Mouse (Mus musculus): ENCODE results near the gene Nisch. TPM values are rescaled to one million over a fixed set of nuclear protein-coding genes. Genes with fewer than 3 reads are reported as not detected.
A peak's percentile ranks its signal among the peaks of the same experiment; 100 is the strongest.

Gene Nisch
- total and polyA plus RNA-seq, 2 experiments from 2014 or later = 243 to 419 TPM

- Histone ChIP-seq H3K27me3 (ENCODE audit: insufficient read depth, low read length) (no peaks in the 10 kb centered on the region), H3K4me1 (ENCODE audit: insufficient read depth, low read length) (peaks cover 33% of the 10 kb centered on the region), H3K4me2 (ENCODE audit: low read depth, low read length) (no peak overlapping the region), H3K9ac (replicated peaks; ENCODE audit: low read length) (no peak overlapping the region), H3K36me3 (ENCODE audit: insufficient read depth, low read length) (peaks cover 6% of the 10 kb centered on the region; the same call in 1 of the 2 replicates), H3K9me3 (ENCODE audit: low read length) (no peaks in the 10 kb centered on the region), H3K4me3 (ENCODE audit: low read length) (no peak overlapping the region), H3K27ac (peak overlapping the region; percentile 29; the same call in 1 of the 2 replicates)
- TF ChIP-seq CTCF (IDR thresholded peaks at IDR 0.05; ENCODE audit: low read depth) = no peak
- WGBS = 53% methylated on average over 25 of the region's 25 CpGs
- peak; percentile 79 for DNase-seq (ENCODE audit: low spot score)
- ATAC-seq = 0 out of 2 replicates have a peak, but pooled peaks have one; percentile 5
Observed at GRCm38 (mm10) chr14:31134015-31135000, 82.4 kb downstream of the Nisch start.

- H3K4me1 ChIP-seq (ENCODE audit: insufficient read depth, low read length) = peaks cover 35% of the 10 kb centered on the region
- no peaks in the 10 kb centered on the region for H3K27me3 ChIP-seq (ENCODE audit: insufficient read depth, low read length)
- no peak for TF ChIP-seq CTCF (IDR thresholded peaks at IDR 0.05; ENCODE audit: low read depth)
- no peaks in the 10 kb centered on the region for H3K9me3 ChIP-seq (ENCODE audit: low read length)
- ATAC-seq (no peak), DNase-seq (ENCODE audit: low spot score) (peak; percentile 27)
- no peaks in the 10 kb centered on the region for H3K36me3 ChIP-seq (ENCODE audit: insufficient read depth, low read length)
- peak overlapping the region; percentile 29; the same call in 1 of the 2 replicates for H3K27ac ChIP-seq
- no peak overlapping the region for H3K4me3 ChIP-seq (ENCODE audit: low read length)
- peak overlapping the region; percentile 71 for H3K4me2 ChIP-seq (ENCODE audit: low read depth, low read length)
- H3K9ac ChIP-seq (replicated peaks; ENCODE audit: low read length) = no peak overlapping the region
- WGBS = 50% methylated on average over 11 of the region's 11 CpGs
Observed at GRCm38 (mm10) chr14:31133023-31133665, 83.6 kb downstream of the Nisch start.

- 82% methylated on average over 7 of the region's 7 CpGs for WGBS
- Histone ChIP-seq H3K9me3 (ENCODE audit: low read length) (no peaks in the 10 kb centered on the region), H3K36me3 (ENCODE audit: insufficient read depth, low read length) (no peaks in the 10 kb centered on the region), H3K27ac (no peak overlapping the region), H3K27me3 (ENCODE audit: insufficient read depth, low read length) (no peaks in the 10 kb centered on the region), H3K4me3 (ENCODE audit: low read length) (peak overlapping the region; percentile 74), H3K4me2 (ENCODE audit: low read depth, low read length) (peak overlapping the region; percentile 71), H3K9ac (replicated peaks; ENCODE audit: low read length) (no peak overlapping the region), H3K4me1 (ENCODE audit: insufficient read depth, low read length) (peaks cover 37% of the 10 kb centered on the region)
- ATAC-seq = no peak
- no peak for TF ChIP-seq CTCF (IDR thresholded peaks at IDR 0.05; ENCODE audit: low read depth)
- DNase-seq (ENCODE audit: low spot score) = no peak
Observed at GRCm38 (mm10) chr14:31132491-31132975, 84.2 kb downstream of the Nisch start.

GRCm38 (mm10) chr14:31132031-31132430 lies 84.7 kb downstream of the Nisch start:
- 16% methylated on average over 6 of the region's 6 CpGs for WGBS

GRCm38 (mm10) chr14:31131272-31131821 lies 85.4 kb downstream of the Nisch start:
- Histone ChIP-seq H3K36me3 (ENCODE audit: insufficient read depth, low read length) (no peaks in the 10 kb centered on the region), H3K4me1 (ENCODE audit: insufficient read depth, low read length) (peaks cover 41% of the 10 kb centered on the region), H3K27ac (peak overlapping the region; percentile 72), H3K4me2 (ENCODE audit: low read depth, low read length) (peak overlapping the region; percentile 71), H3K27me3 (ENCODE audit: insufficient read depth, low read length) (no peaks in the 10 kb centered on the region), H3K4me3 (ENCODE audit: low read length) (peak overlapping the region; percentile 74), H3K9ac (replicated peaks; ENCODE audit: low read length) (peak overlapping the region; percentile 83), H3K9me3 (ENCODE audit: low read length) (no peaks in the 10 kb centered on the region)
- TF ChIP-seq CTCF (IDR thresholded peaks at IDR 0.05; ENCODE audit: low read depth) = no peak
- WGBS = under 1% methylated on average over 43 of the region's 43 CpGs
- DNase-seq (ENCODE audit: low spot score) (peak; percentile 43), ATAC-seq (peak; percentile 1; the same call in 1 of the 2 replicates)

More at GRCm38 (mm10) chr14:31132031-31132430, 84.7 kb downstream of the Nisch start:
- Histone ChIP-seq H3K4me1 (ENCODE audit: insufficient read depth, low read length) (peaks cover 40% of the 10 kb centered on the region), H3K4me3 (ENCODE audit: low read length) (peak overlapping the region; percentile 74), H3K36me3 (ENCODE audit: insufficient read depth, low read length) (no peaks in the 10 kb centered on the region), H3K27me3 (ENCODE audit: insufficient read depth, low read length) (no peaks in the 10 kb centered on the region), H3K9me3 (ENCODE audit: low read length) (no peaks in the 10 kb centered on the region), H3K9ac (replicated peaks; ENCODE audit: low read length) (peak overlapping the region; percentile 83), H3K4me2 (ENCODE audit: low read depth, low read length) (peak overlapping the region; percentile 71), H3K27ac (0 out of 2 replicates have a peak overlapping the region, but pooled peaks have one; percentile 72)
- DNase-seq (ENCODE audit: low spot score) (no peak), ATAC-seq (no peak)
- no peak for TF ChIP-seq CTCF (IDR thresholded peaks at IDR 0.05; ENCODE audit: low read depth)
